Mouse (Mus musculus) bone marrow, adult 2 months (tissue): ENCODE data around the gene Lrrc28. TPM values are rescaled to one million over a fixed set of nuclear protein-coding genes. Genes with fewer than 3 reads are reported as not detected.
A peak's percentile ranks its signal among the peaks of the same experiment; 100 is the strongest.

Experiments used
- H3K27ac ChIP-seq: fragments of 200-500 bp; 2 replicates; pipeline ENCODE4 v1.5.1; 2012; ENCODE audit warnings: low read depth, mild to moderate bottlenecking, control low read depth, inconsistent platforms, low read length; ENCODE audit not compliant: control insufficient read depth, poor library complexity, insufficient read depth
- H3K4me1 ChIP-seq: fragments of 200-500 bp; 2 replicates; pipeline ENCODE4 v1.6.1; 2011; ENCODE audit warnings: low read length; ENCODE audit not compliant: control insufficient read depth, insufficient read depth
- H3K4me3 ChIP-seq: fragments of 200-500 bp; replicated peaks from 2 replicates; pipeline ENCODE3; 2011; ENCODE audit warnings: mild to moderate bottlenecking, low read depth, low read length, control low read depth; ENCODE audit not compliant: control insufficient read depth
- CTCF ChIP-seq: fragments of 200-500 bp; IDR thresholded peaks from 2 replicates; pipeline ENCODE4 v1.5.1; 2011; ENCODE audit warnings: low read length, control low read depth; ENCODE audit not compliant: control insufficient read depth, insufficient read depth
- POLR2A ChIP-seq: fragments of 200-500 bp; IDR thresholded peaks from 2 replicates; pipeline ENCODE4 v1.6.1; 2011; ENCODE audit warnings: low read depth, mild to moderate bottlenecking, control low read depth, low read length, borderline replicate concordance; ENCODE audit not compliant: control insufficient read depth
- WGBS: fragments of 180-500 bp; shearing (Covaris S2); methylation state at CpG from one replicate; pipeline ENCODE4 v1.1.7; 2018; 5-methylcytosine and 5-hydroxymethylcytosine counted together
- polyA plus RNA-seq: library from polyadenylated mRNA; stranded (reverse); fragments of >200 nt; gene quantifications from 2 replicates; pipeline ENCODE4 v1.2.4, GENCODE M21; 2011; ENCODE audit warnings: low replicate concordance; ENCODE audit not compliant: missing spikeins, insufficient read depth, insufficient read length

Gene Lrrc28
- polyA plus RNA-seq, 1 experiment: 6.8 TPM

DNA sequence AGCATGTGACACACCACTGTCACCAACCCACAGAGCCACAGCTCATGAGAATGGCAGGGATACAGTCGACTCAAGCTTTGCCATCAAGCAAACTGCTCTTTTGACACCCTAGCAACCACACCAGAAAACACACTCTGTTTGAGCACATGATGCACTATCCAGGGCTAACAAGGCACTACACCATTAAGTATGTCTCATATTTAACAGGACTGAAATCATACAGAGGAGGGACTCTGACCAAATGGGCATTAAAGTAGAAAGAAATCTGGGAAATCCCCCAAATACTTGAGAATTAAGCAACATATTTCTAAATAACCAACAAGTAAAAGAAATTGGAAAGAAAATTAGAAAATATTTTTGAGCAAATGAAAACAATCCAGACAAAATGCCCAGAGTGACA, 79.9 kb downstream of the Lrrc28 start:
- WGBS: 63% methylated on average over 1 of the region's 1 CpGs
- Histone ChIP-seq H3K27ac (no peak overlapping the region), H3K4me3 (no peak overlapping the region), H3K4me1 (no peaks in the 10 kb centered on the region)
- TF ChIP-seq CTCF: no peak
- TF ChIP-seq POLR2A: no peak

DNA sequence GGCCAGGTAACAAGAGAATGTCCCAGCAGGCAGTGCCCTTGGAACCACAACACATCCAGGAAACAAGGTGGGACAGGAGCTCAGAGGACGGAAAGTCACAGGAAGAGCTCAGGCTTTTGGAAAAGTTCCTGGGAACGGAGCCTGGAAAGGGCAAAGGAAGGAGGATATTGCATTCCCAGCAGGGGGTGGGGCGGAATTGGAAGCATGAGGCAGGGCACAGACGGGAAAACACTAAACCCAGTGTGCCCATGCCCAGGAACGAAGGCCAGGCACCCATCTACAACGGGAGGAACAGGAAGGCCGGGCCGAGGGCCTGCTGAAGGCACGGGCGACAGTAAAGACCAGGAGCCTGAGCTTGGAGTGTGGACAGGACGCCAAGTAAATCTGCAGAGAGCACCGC, 82.9 kb downstream of the Lrrc28 start:
- no peak for TF ChIP-seq POLR2A
- TF ChIP-seq CTCF: no peak
- Histone ChIP-seq H3K4me1 (peaks cover 3% of the 10 kb centered on the region), H3K27ac (no peak overlapping the region), H3K4me3 (no peak overlapping the region)
- 83% methylated on average over 12 of the region's 12 CpGs for WGBS

DNA sequence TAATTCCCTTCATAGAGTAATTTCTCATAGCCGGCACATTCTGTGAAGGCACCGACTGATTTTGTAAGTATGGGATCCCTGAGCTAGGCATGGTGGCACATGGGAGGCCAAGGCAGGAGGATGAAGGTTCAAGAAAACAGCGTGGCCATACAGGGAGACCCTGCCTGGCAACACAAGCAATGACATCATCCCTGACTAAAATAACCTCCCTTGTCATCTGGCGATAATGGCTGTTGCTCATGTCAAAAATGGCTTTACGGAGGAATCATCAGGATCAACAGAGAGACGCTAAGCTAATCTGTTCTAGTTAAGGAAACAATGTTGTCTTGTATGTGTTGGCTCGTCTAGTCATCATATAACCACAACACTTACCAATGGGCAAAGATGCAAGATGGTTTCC, 85.6 kb downstream of the Lrrc28 start:
- TF ChIP-seq CTCF (no peak), POLR2A (no peak)
- 92% methylated on average over 7 of the region's 7 CpGs for WGBS
- Histone ChIP-seq H3K27ac (no peak overlapping the region), H3K4me1 (peaks cover 3% of the 10 kb centered on the region), H3K4me3 (no peak overlapping the region)

DNA sequence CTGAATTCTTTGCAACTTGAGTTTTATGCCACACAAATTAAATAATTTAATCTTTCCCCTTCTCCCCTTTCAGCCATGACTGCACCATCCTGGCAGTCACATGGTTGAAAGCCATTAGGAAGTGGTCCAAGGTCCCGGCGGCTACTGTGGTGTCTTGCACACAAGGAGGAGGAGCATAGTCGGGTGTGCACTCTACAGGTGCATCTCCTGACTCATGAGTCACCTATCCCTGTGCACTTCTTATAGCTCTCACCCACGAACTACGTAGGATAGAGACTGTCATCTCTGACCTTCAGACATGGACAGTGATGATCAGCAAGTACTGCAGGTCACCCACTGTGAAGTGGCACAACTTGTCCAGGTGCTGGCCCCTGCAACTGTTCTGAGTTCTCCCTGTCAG, 86.8 kb downstream of the Lrrc28 start:
- 65% methylated on average over 5 of the region's 5 CpGs for WGBS
- peaks cover 3% of the 10 kb centered on the region for H3K4me1 ChIP-seq
- TF ChIP-seq CTCF: no peak
- no peak for TF ChIP-seq POLR2A
- H3K4me3 ChIP-seq: no peak overlapping the region
- no peak overlapping the region for H3K27ac ChIP-seq

DNA sequence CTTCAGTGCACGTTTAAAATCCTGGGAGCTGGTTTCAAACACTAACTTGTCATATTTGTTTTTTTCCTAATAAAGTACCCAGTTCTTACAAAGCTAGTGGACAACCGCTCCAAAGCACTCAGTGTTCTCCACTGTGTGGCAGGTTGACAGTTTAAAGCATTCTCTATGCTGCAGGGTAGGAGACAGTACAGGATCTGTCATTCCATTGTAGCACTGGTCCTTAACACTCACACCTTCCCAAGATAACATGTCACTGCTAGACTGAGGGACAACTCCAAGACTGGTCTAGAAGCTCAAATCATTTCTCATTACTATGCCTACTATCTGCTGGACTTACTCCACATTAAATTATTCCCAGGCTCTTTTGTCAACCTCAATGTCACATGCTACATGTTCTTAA, 90.2 kb downstream of the Lrrc28 start:
- TF ChIP-seq POLR2A (no peak), CTCF (no peak)
- 58% methylated on average over 2 of the region's 2 CpGs for WGBS
- H3K4me3 ChIP-seq: no peak overlapping the region
- no peak overlapping the region for H3K27ac ChIP-seq
- H3K4me1 ChIP-seq: peaks cover 3% of the 10 kb centered on the region

DNA sequence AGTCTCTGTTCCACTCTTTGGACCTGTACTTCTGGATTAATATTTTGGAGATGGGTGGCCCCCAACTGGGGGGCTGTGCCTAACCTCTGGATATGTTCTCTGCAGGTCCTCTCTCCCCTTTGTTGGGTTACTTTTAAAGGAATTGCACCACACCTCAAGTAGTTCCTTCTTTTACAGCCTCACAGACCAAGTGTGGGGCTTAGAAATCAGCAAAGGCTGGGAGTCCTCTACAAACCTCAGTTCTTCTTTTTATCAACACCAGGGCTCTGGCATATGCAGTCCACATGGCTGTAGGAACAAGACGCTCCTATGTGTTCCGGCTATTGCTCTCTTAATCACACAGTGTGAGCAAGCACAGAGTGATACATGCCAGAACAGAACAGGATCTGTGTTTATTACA, 93.8 kb downstream of the Lrrc28 start:
- Histone ChIP-seq H3K4me1 (no peaks in the 10 kb centered on the region), H3K4me3 (no peak overlapping the region), H3K27ac (no peak overlapping the region)
- TF ChIP-seq POLR2A (no peak), CTCF (no peak)
- WGBS: 61% methylated on average over 2 of the region's 2 CpGs

DNA sequence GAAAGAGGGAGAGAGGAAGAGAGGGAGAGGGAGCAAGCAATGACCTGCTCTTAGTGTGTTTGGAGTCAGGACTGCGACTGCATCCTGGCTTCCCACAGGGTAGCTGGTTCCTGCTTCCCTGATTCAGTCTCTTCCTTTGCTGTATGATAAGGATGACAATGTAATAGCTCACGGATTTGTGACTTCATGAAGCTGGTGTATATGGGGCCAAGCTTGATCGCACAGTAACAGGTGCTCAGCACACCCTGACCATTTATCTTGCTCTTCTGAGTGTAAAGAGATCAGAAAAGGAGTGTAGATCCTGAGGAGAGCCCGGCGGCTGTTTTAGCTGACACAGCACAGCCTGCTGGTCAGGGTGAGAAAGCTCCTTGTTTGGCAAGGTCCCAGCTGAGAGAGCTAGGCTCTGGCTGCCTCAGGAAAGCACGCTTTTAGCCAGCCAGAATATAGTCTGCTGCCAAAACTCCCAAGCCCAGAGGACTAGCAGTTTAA, 96.0 kb downstream of the Lrrc28 start:
- peak; percentile 31; the same call in 1 of the 2 replicates for TF ChIP-seq CTCF
- TF ChIP-seq POLR2A: no peak
- H3K27ac ChIP-seq: no peak overlapping the region
- H3K4me3 ChIP-seq: no peak overlapping the region
- no peaks in the 10 kb centered on the region for H3K4me1 ChIP-seq
- WGBS: 48% methylated on average over 6 of the region's 6 CpGs

DNA sequence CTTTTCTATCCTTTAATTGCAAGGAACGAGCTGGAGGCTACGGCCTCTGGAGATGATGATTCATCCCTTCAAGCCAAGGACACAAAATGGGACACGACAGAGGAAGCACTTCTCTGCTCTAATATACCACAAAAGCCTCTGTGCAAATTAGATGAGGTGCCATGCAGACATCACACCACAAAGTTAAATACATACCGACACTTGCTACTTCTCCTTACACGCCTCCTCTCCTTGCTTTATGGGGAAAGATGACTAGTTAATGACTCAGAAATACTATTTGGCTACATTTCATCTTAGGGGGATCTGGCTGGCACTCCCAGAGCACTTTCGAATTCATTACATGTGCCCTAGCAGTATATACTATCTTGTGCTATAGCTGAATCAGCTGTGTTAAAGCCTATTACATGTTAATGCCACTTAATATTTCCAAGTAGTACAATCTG, 96.4 kb downstream of the Lrrc28 start:
- H3K4me3 ChIP-seq: no peak overlapping the region
- no peaks in the 10 kb centered on the region for H3K4me1 ChIP-seq
- H3K27ac ChIP-seq: no peak overlapping the region
- WGBS: 68% methylated on average over 6 of the region's 6 CpGs
- TF ChIP-seq CTCF (no peak), POLR2A (no peak)

DNA sequence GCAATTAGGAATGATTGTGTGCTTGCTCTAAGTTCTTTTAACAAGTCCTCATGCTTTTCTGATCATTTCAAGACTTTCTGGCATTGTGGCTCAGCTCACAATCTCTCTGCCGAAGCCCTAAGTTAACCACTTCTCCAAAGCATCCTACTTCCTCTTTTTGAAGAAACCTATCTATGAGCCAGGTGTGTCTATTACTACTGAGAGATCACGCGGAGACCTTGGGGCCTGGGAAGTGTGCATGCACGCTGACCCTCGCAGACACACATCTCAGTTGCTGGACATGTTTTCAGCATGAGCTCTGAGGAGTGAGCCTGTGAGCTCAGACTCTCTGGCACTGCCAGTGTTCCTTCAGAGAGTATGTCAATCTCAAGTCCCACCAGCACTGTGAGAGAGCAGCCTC, 98.8 kb downstream of the Lrrc28 start:
- no peak overlapping the region for H3K4me3 ChIP-seq
- no peaks in the 10 kb centered on the region for H3K4me1 ChIP-seq
- H3K27ac ChIP-seq: no peak overlapping the region
- TF ChIP-seq CTCF: no peak
- no peak for TF ChIP-seq POLR2A
- WGBS: 9% methylated on average over 5 of the region's 5 CpGs
